Mouse (Mus musculus) spleen, postnatal 10 days (tissue): ENCODE data around the gene Rfc5.
"Not testable (repeated sequence)": the region's sequence is repeated elsewhere in the genome, so short reads cannot be mapped to it uniquely, and the experiment has no call there.

Source experiments
- DNase-seq, 2 experiments: peaks; one replicate each; pipeline ENCODE4 v3.0.0; 2021 to 2022; ENCODE audit warnings: low spot score in 2 of 2

Rfc5 gene

GRCm38 (mm10) chr5:117347838-117348237 lies 41.0 kb downstream of the Rfc5 start:
- no peak for DNase-seq

GRCm38 (mm10) chr5:117347011-117347410 lies 41.8 kb downstream of the Rfc5 start:
- DNase-seq, result no peak

- no peak for DNase-seq
Measured at GRCm38 (mm10) chr5:117346281-117346680, 42.6 kb downstream of the Rfc5 start.

GRCm38 (mm10) chr5:117345432-117345976 lies 43.3 kb downstream of the Rfc5 start:
- DNase-seq, result no peak

GRCm38 (mm10) chr5:117344496-117344895 lies 44.4 kb downstream of the Rfc5 start:
- not testable (repeated sequence) for DNase-seq

- no peak for DNase-seq
Measured at GRCm38 (mm10) chr5:117341896-117342295, 47.0 kb downstream of the Rfc5 start.

- DNase-seq, result no peak
Measured at GRCm38 (mm10) chr5:117340081-117340480, 48.8 kb downstream of the Rfc5 start.

- no peak for DNase-seq
Measured at GRCm38 (mm10) chr5:117338503-117338902, 50.3 kb downstream of the Rfc5 start.

GRCm38 (mm10) chr5:117337999-117338398 lies 50.8 kb downstream of the Rfc5 start:
- DNase-seq, result no peak

- DNase-seq, result no peak
Measured at GRCm38 (mm10) chr5:117330457-117330856, 58.4 kb downstream of the Rfc5 start.
